In genomic region chr14:49515096-49515665, GRCm38 (mm10) we compare ENCODE assay signal across 18 mouse cellular contexts. TPM values are rescaled to one million over a fixed set of nuclear protein-coding genes. Genes with fewer than 3 reads are reported as not detected.
"Had no signal": no experiment of that assay in that cellular context is flagged by ENCODE, and none has a peak within 500 bp of the region (broad histone marks: within the 10 kb centered on the region; RNA-seq: fewer than 3 reads in every experiment).

No protein-coding gene starts in this region.

- H3K27ac ChIP-seq: left cerebral cortex, adult 2 months; limb, embryonic 10.5 days; liver, embryonic 15.5 days; macrophage; midbrain, embryonic 12.5 days; neural tube, embryonic 13.5 days had no signal

- H3K4me3 ChIP-seq: left cerebral cortex, adult 2 months; limb, embryonic 10.5 days; liver, embryonic 15.5 days; midbrain, embryonic 12.5 days; neural tube, embryonic 13.5 days had no signal

- H3K9ac ChIP-seq: liver, embryonic 15.5 days; midbrain, embryonic 12.5 days; neural tube, embryonic 13.5 days had no signal

- H3K36me3 ChIP-seq: limb, embryonic 10.5 days; liver, embryonic 15.5 days; midbrain, embryonic 12.5 days; neural tube, embryonic 13.5 days had no signal

- DNase-seq: kidney, postnatal 25 days; retina, postnatal 1 day; right cerebral cortex, postnatal 4 days; spleen, adult 18-20 months; thymus, adult 18-20 months; thymus, postnatal 14 days had no signal

- ATAC-seq: midbrain, embryonic 16.5 days had no signal

- H3K9me3 ChIP-seq: limb, embryonic 10.5 days; liver, embryonic 15.5 days; midbrain, embryonic 12.5 days; neural tube, embryonic 13.5 days had no signal

- H3K4me1 ChIP-seq: limb, embryonic 10.5 days; liver, embryonic 15.5 days; midbrain, embryonic 12.5 days; neural tube, embryonic 13.5 days had no signal

- H3K27me3 ChIP-seq: liver, embryonic 15.5 days; midbrain, embryonic 12.5 days; neural tube, embryonic 13.5 days had no signal

- H3K4me2 ChIP-seq: liver, embryonic 11.5 days; liver, embryonic 15.5 days; midbrain, embryonic 12.5 days; neural tube, embryonic 13.5 days had no signal

RNA-seq across cellular contexts. Expression of gene Slc35f4, which starts 10.7 kb away (rescaled TPM):
- total RNA-seq: megakaryocyte-erythroid progenitor cell, adult 5-6 weeks had no signal
- polyA plus RNA-seq: kidney, embryonic 16.5 days; limb, embryonic 10.5 days; limb, embryonic 14.5 days; liver, embryonic 15.5 days; lung, embryonic 16.5 days; macrophage had no signal
